Mouse (Mus musculus): ENCODE measurements around the gene Klhl1.
"Not testable (repeated sequence)": the region's sequence is repeated elsewhere in the genome, so short reads cannot be mapped to it uniquely, and the experiment has no call there.

The Klhl1 gene

GRCm38 (mm10) chr14:96518954-96519682, at the start of gene Klhl1:
Gene Klhl1, minus strand, starts transcription at chr14:96519102.
- no peak for DNase-seq

GRCm38 (mm10) chr14:96553668-96554067, 34.8 kb upstream of the Klhl1 start:
- no peak for DNase-seq

DNA sequence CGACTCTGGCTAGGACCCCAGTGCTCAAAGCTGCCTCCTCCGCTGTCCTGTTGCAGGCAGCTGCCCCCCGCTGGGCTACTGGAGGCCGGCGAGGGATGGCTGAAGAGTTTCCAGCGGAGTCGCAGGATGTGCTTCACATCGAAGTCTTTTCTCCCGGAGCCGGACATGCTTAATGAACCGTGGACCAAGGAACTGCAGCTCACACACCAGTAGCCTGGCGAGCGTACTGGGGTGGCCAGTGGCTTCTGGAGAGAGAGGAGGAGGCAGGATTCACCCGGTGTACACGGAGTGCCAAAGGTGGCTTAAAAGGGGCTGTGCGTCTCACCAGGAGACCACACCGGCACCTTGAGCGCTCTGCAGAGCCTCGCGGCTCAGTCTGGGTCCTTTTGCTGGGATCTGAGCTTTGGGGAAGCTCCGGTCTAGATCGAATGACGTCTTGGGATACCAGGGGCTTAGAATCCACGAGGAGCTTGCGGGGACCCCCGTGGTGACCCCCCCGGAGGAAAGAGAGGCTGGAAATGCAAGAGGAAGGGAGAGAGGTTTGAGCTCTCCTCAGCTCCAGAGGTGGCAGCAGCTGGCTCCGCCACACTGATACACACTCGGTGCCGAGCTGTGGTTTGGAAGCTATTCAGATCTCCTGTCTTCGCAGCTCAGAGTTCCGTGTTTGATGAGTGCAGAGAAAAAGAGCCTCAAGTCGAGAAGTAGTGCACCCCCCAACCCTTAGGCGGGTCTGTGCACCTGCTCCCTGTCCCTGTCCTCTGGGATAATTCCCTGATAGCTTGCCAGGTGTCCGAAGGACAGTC, 550 bp downstream of the Klhl1 start:
- no peak for DNase-seq

- DNase-seq: no peak
These were observed 1.2 kb downstream of the Klhl1 start for GRCm38 (mm10) chr14:96517727-96518126.

DNA sequence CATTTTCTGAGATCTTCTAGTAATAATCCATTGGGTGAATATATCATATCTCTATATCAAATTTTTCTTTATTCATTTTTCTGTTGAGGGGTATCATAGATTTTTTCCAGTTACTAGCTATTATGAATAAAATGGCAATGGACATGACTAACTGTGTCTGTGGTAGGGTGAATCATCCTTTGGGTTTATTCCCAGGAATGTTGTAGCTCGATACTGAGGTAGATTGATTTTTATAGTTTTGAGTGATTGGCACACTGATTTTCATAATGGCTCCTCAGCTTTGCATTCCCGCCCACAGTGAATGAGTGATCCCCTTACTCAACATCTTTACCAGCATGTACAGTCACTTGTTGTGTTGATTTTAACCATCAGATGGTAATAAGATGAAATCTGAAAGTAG, 19.0 kb downstream of the Klhl1 start:
- DNase-seq: no peak

GRCm38 (mm10) chr14:96471812-96472211, 47.1 kb downstream of the Klhl1 start:
- DNase-seq: no peak

DNA sequence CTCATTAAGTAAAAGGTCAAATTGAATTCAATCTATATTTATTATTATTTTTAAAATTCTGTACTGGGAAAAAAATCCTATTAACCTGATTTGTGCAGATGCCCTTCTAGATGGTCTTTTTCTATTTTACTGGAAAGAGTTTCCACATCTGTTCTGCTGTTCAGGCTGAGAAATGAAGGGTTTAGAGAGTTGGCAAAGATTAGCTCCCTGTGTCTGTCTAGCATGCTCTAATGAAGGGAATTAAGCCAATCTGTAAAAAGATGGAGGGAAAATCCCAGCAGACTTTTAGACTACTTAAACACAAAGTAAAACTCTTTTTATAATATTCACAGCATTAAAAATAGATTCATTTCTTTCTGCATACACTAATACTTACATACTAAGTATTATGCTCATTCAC, 47.6 kb downstream of the Klhl1 start:
- no peak for DNase-seq

GRCm38 (mm10) chr14:96461756-96462155, 57.1 kb downstream of the Klhl1 start:
- DNase-seq: no peak

DNA sequence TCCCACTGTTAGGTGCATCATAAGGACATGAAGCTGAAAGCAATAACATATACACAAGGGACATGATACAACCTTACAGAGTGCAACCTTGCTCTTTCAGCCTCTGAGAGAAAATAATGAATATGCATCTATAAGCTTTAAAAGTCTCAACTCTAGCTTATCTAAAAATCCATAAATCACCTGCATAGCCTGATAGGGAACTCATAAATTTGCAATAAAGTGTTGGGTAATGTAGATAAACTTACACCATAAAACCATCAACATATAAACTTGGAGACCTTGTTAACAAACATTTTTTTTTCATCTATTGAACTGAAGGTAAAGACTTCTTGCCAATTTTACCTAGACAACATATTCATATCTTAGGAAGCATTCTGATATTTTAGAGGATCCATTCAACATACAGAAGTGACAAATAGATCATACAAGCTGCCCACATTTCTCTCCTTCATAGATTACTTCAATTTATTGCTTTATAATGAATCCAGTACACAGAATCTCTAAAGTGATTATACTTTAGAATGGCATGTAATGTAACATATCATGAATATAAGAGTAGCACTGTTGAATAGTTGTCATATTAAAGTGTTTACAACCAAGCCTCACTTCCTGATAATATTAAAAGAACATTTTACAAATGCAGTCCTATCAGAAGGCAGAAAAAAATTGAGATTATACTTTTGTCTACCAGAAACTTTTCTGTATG, 126.7 kb downstream of the Klhl1 start:
- DNase-seq: no peak

DNA sequence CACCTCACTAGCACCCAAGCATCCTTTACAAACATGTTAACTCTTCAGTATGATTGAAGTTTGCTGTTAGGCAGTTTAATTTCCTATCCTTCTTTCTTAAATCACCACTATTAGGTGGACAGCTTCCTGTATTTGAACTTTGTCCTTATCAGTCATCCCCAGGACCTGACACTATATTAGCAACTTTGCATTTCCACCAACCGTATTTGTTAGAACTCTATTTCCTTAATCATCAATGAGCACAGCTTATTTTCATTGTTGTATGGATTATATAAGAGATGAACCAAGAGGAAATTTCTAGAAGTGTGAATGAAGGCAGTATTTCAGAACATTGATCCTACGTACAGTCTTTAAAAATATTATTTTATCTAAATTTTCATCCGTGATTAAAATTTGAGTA, 156.2 kb downstream of the Klhl1 start:
- no peak for DNase-seq

- no peak for DNase-seq
These were observed 170.7 kb downstream of the Klhl1 start for GRCm38 (mm10) chr14:96348220-96348619.

GRCm38 (mm10) chr14:96331069-96331468, 187.8 kb downstream of the Klhl1 start:
- DNase-seq: no peak

GRCm38 (mm10) chr14:96217805-96218441, 301.0 kb downstream of the Klhl1 start:
- DNase-seq: no peak

DNA sequence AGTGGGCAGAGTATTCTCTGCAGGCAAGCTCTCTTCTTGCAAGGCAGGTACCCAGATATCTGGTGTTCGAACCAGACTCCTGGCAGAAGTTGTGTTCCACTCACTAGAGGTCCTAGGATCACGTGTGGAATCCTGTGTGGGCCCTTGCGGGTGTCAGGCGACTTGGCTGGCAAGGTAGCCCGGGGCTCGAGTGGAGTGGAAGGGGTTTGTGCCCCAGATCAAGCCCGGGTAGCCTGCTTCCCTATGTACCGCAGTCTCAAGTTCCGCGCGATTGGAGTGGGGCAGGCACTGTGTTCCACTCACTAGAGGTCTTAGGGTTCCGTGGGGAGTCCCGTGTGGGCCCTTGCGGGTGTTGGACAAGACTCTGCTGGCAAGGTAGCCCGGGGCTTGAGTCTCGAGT, 324.1 kb downstream of the Klhl1 start:
- not testable (repeated sequence) for DNase-seq

DNA sequence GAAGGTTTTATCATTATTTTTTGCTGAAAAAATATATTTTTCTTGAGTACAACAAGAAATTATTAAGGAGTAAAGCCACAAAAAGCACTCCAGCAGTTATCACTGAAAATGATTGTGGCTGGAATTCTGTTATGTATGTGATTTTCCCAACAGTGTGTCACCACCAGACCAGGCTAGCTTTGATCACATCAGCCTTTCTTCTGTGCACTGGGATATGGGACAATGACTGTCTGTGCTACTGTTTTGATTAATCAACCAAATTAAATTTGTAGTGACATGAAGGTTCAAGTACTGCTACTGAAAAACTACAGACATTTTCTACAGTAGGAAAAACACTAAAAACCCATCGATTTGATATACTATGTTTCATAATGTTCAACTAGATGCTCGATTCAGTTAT, 344.4 kb downstream of the Klhl1 start:
- no peak for DNase-seq

DNA sequence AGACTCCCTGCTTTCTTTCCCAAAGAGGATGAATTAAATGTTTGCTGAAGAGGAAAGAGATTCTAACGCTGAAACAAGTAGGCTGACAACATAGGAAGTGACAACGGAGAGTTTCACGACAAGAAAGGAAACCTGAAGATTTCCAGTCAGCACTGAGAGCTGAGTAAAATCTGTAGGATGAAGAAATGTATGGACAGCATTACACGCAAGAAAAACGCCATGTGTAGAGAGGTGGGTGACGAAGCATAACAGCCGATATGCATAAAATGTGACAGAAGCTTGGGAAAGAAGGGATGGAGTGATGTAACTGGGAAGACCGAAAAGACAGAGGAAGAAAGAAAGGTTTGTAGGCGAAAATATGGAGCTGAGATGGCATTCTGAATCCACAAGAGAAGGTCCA, 375.8 kb downstream of the Klhl1 start:
- no peak for DNase-seq

DNA sequence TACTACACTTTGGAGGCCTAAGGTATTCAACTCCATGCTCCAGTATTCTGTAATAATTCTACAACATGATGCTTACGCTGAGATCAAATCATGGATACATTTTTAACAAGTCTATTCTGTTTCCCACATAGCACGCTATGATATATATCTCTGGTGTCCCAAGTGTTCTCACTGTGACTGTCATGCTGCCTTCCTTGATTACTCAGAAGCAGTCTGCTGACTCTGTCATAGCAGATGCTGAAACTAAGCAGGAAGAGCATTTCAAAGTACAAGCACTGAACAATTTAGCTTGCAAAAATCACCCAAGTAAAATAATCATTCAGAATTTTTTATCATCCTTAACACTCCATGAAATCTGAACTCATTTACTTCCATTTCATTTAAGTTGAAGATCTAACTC, 378.7 kb downstream of the Klhl1 start:
- no peak for DNase-seq

- DNase-seq: no peak
These were observed 411.5 kb downstream of the Klhl1 start for GRCm38 (mm10) chr14:96107396-96107795.

DNA sequence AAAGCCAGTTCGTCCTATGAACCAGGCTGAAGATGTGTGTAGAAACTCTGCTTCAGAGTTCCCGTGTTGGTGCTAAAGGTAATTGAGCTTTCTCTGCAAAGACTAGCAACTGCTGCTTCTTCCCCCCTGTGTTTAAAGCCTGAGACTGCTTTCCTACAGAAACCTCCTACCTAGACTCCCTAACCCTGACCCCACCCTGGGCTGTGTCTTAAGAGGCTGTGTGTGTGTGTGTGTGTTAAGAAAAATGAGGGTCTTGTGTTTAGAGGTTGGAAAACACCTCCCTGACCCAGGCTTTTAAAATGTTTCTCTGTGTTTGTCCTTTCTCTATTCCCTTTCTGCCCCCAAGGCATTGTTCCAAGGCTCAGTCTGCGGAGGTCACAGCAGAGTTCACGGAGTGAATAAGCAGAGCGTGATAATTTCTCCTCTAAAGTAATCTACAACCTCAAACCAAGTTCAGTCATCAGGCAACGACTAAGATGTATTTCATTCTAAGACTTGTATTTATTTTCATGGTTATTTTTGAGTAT, 437.2 kb downstream of the Klhl1 start:
- DNase-seq: no peak

DNA sequence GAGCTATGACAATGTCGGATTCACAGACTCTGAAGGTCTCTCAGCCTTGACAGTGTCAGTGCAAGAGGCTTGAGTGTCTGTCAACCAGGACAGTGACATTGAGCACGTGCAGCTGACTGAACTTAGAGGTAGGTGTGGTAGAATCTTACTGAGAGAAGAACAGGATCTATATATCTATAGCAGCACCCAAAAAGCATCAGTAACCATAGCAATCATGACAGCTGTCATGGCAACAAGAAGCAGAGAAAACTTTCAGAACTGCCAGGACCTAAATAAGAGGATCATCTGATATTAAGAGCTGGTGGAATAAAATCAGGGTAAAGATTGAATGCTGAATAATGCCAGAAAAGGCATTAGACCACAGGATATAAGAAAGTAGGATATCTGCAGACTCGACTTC, 453.0 kb downstream of the Klhl1 start:
- no peak for DNase-seq
